Mouse (Mus musculus) forebrain, postnatal 0 days (tissue): ENCODE measurements around the gene Apol7a. TPM values are rescaled to one million over a fixed set of nuclear protein-coding genes. Genes with fewer than 3 reads are reported as not detected.

ENCODE experiments used
- ATAC-seq: fragments of 200-750 bp; cut with Nextera tagmentation; 2 replicates; pipeline ENCODE4 v1.8.0; 2017; ENCODE audit warnings: mild to moderate bottlenecking, moderate library complexity
- DNase-seq: peaks from one replicate; pipeline ENCODE4 v3.0.0-alpha.2; 2015
- H3K27ac ChIP-seq: fragments of 300-500 bp; sonication (generic); 2 replicates; pipeline ENCODE4 v1.5.1; 2014; ENCODE audit warnings: low read depth, mild to moderate bottlenecking, antibody characterized with exemption, low read length, moderate library complexity, mixed read lengths
- H3K27me3 ChIP-seq: fragments of 300-500 bp; sonication (generic); 2 replicates; pipeline ENCODE4 v1.6.1; 2014; ENCODE audit warnings: mild to moderate bottlenecking, low read length, mixed read lengths; ENCODE audit not compliant: insufficient read depth
- H3K36me3 ChIP-seq: fragments of 300-500 bp; sonication (generic); 2 replicates; pipeline ENCODE4 v1.6.1; 2014; ENCODE audit warnings: mild to moderate bottlenecking, moderate library complexity; ENCODE audit not compliant: insufficient read depth
- H3K4me1 ChIP-seq: fragments of 300-500 bp; sonication (generic); 2 replicates; pipeline ENCODE4 v1.6.1; 2014; ENCODE audit warnings: antibody characterized with exemption; ENCODE audit not compliant: insufficient read depth
- H3K4me2 ChIP-seq: fragments of 300-500 bp; sonication (generic); 2 replicates; pipeline ENCODE4 v1.6.1; 2014; ENCODE audit warnings: low read depth, mild to moderate bottlenecking, moderate library complexity
- H3K4me3 ChIP-seq: fragments of 300-500 bp; sonication (generic); 2 replicates; pipeline ENCODE4 v1.5.1; 2014; ENCODE audit warnings: low read depth, low read length, mixed read lengths
- H3K9ac ChIP-seq: fragments of 300-500 bp; sonication (generic); 2 replicates; pipeline ENCODE4 v1.6.1; 2014; ENCODE audit warnings: mild to moderate bottlenecking
- H3K9me3 ChIP-seq: fragments of 300-500 bp; sonication (generic); 2 replicates; pipeline ENCODE4 v1.6.1; 2016; ENCODE audit warnings: low read length
- CTCF ChIP-seq: sonication (generic); IDR thresholded peaks from 2 replicates; pipeline ENCODE4 v1.5.1; 2016; ENCODE audit warnings: antibody characterized with exemption, control low read depth, low read depth
- WGBS: fragments of 180-500 bp; shearing (Covaris S2); extraction: QIAGEN DNeasy Blood & Tissue Kit; methylation state at CpG from one replicate; pipeline ENCODE4 v1.1.7; 2014; 5-methylcytosine and 5-hydroxymethylcytosine counted together
- polyA plus RNA-seq: library from polyadenylated mRNA; unstranded; fragments of >200 nt; fragmentation: Nextera tagmentation; extraction: Ambion mirVana; gene quantifications from 2 replicates; pipeline ENCODE4 v1.2.1, GENCODE M21; 2015
- total RNA-seq: library from RNA; depleted of rRNA; stranded (reverse); fragments of >200 nt; gene quantifications from 2 replicates; pipeline ENCODE4 v1.2.3, GENCODE M21; 2014

Gene Apol7a
- total and polyA plus RNA-seq, 2 experiments from 2014 or later = not detected

DNA sequence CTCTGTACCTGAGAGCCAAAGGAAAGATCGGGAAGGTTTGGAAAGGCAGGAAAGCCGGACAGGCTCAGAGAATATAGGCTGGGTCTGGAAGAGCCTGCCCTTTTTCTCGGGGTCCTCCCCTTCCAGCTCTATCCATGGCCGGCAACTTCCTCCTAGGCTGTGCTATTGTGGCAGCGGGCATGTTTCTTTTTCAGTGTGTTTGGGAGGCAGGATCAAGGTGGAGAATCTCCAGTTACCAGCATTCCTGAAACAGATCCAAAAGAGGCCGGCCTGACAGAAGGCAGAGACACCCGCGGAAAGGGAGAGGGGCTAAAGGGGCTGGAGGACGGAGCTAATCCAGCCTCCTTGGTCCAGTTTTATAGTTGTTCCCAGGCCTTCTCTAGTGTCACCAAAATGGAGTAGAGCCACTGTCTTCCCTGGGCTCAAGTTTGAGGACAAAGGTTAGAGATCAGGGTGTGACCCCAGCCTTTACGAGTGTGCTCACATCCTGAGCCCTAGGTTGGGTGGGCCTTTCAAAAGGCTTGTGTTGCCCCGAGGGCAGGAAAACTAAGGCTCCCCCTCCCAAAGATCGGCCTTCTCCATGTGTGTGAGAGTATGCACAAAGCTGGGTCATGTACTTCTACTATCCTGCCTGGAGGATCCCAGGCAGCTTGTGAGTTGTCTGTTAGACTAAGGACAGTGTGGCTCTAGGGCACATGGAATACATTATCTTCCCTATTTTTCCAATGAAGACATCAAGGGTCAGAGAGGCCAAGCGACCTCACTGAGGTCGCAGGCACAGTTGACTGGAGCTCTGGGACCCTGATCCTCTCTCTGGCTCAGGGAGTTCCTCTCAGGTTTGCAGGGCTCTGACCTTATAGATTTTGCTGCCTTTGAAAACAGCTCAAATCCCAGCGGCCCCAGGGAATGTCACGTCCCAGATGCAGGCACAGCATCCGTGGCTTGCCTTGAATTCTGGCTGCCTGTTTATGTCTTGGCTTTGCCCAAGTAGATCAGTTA is 54.5 kb downstream of the Apol7a start:
- TF ChIP-seq CTCF = no peak
- DNase-seq (no peak), ATAC-seq (no peak)
- Histone ChIP-seq H3K36me3 (no peaks in the 10 kb centered on the region), H3K27me3 (no peaks in the 10 kb centered on the region), H3K9ac (no peak overlapping the region), H3K4me1 (peaks cover 6% of the 10 kb centered on the region; the same call in 1 of the 2 replicates), H3K9me3 (no peaks in the 10 kb centered on the region), H3K4me3 (no peak overlapping the region), H3K27ac (no peak overlapping the region), H3K4me2 (peak overlapping the region; percentile 44; the same call in 1 of the 2 replicates)
- WGBS = 54% methylated on average over 17 of the region's 17 CpGs

DNA sequence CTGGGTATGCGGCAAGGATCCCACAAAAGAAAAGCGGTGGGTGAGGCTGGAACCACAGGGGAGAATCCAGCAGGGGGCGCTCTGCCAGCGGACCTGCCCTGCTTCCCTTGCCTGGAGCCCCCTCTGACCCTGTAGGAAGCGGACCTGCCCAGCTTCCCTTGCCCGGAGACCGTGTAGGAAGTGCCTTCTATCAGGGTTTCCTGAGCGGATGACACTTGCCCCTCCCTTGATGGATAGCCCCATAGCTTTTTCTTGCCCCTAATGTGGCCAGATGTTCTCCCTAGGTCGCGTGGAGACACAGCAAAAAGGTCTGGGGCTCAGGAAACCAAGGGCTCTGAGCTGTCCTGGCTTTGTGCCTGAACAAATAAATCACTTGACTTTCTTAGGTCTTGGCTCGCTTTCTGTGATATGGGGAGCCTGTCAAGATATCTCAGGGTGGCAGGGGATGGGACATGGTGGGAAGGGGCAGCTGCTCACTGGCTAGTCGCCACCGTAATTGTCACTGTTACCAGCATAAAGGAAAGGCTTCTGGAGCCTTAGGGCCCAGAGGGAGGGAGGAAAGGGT is 55.3 kb downstream of the Apol7a start:
- Histone ChIP-seq H3K36me3 (no peaks in the 10 kb centered on the region), H3K4me3 (peak overlapping the region; percentile 12; the same call in 1 of the 2 replicates), H3K9me3 (no peaks in the 10 kb centered on the region), H3K27me3 (no peaks in the 10 kb centered on the region), H3K4me1 (peaks cover 6% of the 10 kb centered on the region; the same call in 1 of the 2 replicates), H3K27ac (peak overlapping the region; percentile 45; the same call in 1 of the 2 replicates), H3K9ac (peak overlapping the region; percentile 52), H3K4me2 (peak overlapping the region; percentile 44)
- DNase-seq = peak; percentile 76
- WGBS = 15% methylated on average over 13 of the region's 13 CpGs
- peak; percentile 85 for ATAC-seq
- TF ChIP-seq CTCF = peak; percentile 78

GRCm38 (mm10) chr15:77342962-77343526 is 55.9 kb downstream of the Apol7a start:
- ATAC-seq = peak; percentile 19; the same call in 1 of the 2 replicates
- peak overlapping the region; percentile 52 for H3K9ac ChIP-seq
- DNase-seq = no peak
- H3K4me1 ChIP-seq = peaks cover 6% of the 10 kb centered on the region; the same call in 1 of the 2 replicates
- peak overlapping the region; percentile 12; the same call in 1 of the 2 replicates for H3K4me3 ChIP-seq
- H3K27ac ChIP-seq = peak overlapping the region; percentile 6; the same call in 1 of the 2 replicates
- H3K27me3 ChIP-seq = no peaks in the 10 kb centered on the region
- peak overlapping the region; percentile 44 for H3K4me2 ChIP-seq
- no peaks in the 10 kb centered on the region for H3K9me3 ChIP-seq
- WGBS = 25% methylated on average over 18 of the region's 18 CpGs
- H3K36me3 ChIP-seq = no peaks in the 10 kb centered on the region
- no peak for TF ChIP-seq CTCF

GRCm38 (mm10) chr15:77342005-77342404 is 56.9 kb downstream of the Apol7a start:
- Histone ChIP-seq H3K27ac (no peak overlapping the region), H3K4me1 (peaks cover 7% of the 10 kb centered on the region; the same call in 1 of the 2 replicates), H3K36me3 (no peaks in the 10 kb centered on the region), H3K4me3 (no peak overlapping the region), H3K27me3 (no peaks in the 10 kb centered on the region), H3K9ac (no peak overlapping the region), H3K9me3 (no peaks in the 10 kb centered on the region), H3K4me2 (no peak overlapping the region)
- ATAC-seq (no peak), DNase-seq (no peak)
- WGBS = 92% methylated on average over 6 of the region's 6 CpGs
- TF ChIP-seq CTCF = no peak

- no peaks in the 10 kb centered on the region for H3K36me3 ChIP-seq
These were observed 58.3 kb downstream of the Apol7a start for GRCm38 (mm10) chr15:77340581-77340980.

DNA sequence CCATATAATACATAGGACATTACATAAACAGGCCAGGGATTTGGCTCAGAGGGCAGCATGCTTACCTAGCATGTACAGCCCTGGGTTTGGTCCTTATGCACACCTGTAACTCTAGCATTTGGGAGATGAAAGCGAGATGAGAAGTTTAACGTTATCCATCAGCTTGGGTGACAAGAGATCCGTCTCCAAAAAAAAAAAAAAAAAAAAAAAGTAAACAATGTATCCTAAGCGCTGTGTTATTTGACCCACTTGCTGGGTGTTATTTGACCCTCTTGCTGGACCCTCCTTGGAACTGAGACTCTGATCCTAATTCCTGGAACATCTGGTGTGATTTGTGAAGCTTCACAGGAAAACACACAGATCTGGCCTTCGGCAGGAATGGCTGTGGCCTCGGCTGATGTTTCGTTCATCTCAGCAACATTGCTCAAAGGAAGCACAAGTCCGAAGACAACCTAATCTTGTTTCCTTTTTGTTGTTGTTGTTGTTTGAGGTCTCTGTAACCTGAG is 59.9 kb downstream of the Apol7a start:
- H3K27ac ChIP-seq = no peak overlapping the region
- H3K27me3 ChIP-seq = no peaks in the 10 kb centered on the region
- no peak for ATAC-seq
- H3K4me2 ChIP-seq = no peak overlapping the region
- 76% methylated on average over 8 of the region's 8 CpGs for WGBS
- peaks cover 15% of the 10 kb centered on the region for H3K4me1 ChIP-seq
- no peak overlapping the region for H3K9ac ChIP-seq
- H3K9me3 ChIP-seq = no peaks in the 10 kb centered on the region
- DNase-seq = no peak
- TF ChIP-seq CTCF = no peak
- H3K4me3 ChIP-seq = no peak overlapping the region
- H3K36me3 ChIP-seq = no peaks in the 10 kb centered on the region

More at GRCm38 (mm10) chr15:77340581-77340980, 58.3 kb downstream of the Apol7a start:
- peaks cover 16% of the 10 kb centered on the region for H3K4me1 ChIP-seq
- no peaks in the 10 kb centered on the region for H3K9me3 ChIP-seq
- no peak overlapping the region for H3K4me3 ChIP-seq
- no peak overlapping the region for H3K27ac ChIP-seq
- DNase-seq (no peak), ATAC-seq (no peak)
- H3K27me3 ChIP-seq = no peaks in the 10 kb centered on the region
- no peak overlapping the region for H3K4me2 ChIP-seq
- no peak for TF ChIP-seq CTCF
- no peak overlapping the region for H3K9ac ChIP-seq
